Mouse (Mus musculus): Measurements from ENCODE around the gene Rbfox2.

GRCm38 (mm10) chr15:77306547-77307261, at the start of gene Rbfox2:
- TF ChIP-seq CTCF (IDR thresholded peaks at IDR 0.05; ENCODE audit: borderline replicate concordance, insufficient read depth, low read length), result no peak
- TF ChIP-seq POLR2A (IDR thresholded peaks at IDR 0.05; ENCODE audit: low read depth, low read length), result peak; percentile 87
